Mouse (Mus musculus) ES-E14 (cell line): Measurements from ENCODE around the gene Hrk.

Experiments
- CHD2 ChIP-seq: IDR thresholded peaks from 2 replicates; pipeline ENCODE4 v1.6.1; 2014; ENCODE audit warnings: mild to moderate bottlenecking, low read depth, low read length, inconsistent platforms
- HCFC1 ChIP-seq: IDR thresholded peaks from 2 replicates; pipeline ENCODE4 v1.6.1; 2012; ENCODE audit warnings: low read length, inconsistent platforms, borderline replicate concordance; ENCODE audit not compliant: insufficient read depth
- MAFK ChIP-seq: IDR thresholded peaks from 2 replicates; pipeline ENCODE4 v1.6.1; 2014; ENCODE audit warnings: mild to moderate bottlenecking, low read depth, low read length, inconsistent platforms; ENCODE audit not compliant: insufficient read depth
- ZC3H11A ChIP-seq: IDR thresholded peaks from 2 replicates; pipeline ENCODE4 v1.6.1; 2012; ENCODE audit warnings: low read depth, mild to moderate bottlenecking, inconsistent platforms, low read length, borderline replicate concordance
- ZNF384 ChIP-seq: IDR thresholded peaks from 2 replicates; pipeline ENCODE4 v1.6.1; 2012; ENCODE audit warnings: low read depth, low read length, inconsistent platforms

- TF ChIP-seq ZC3H11A (no peak), HCFC1 (no peak), CHD2 (no peak), ZNF384 (no peak), MAFK (no peak)
These were observed 6.6 kb downstream of the Hrk start for GRCm38 (mm10) chr5:118170888-118171529.
